Mouse (Mus musculus) lung, adult 2 months (tissue): ENCODE results near the gene Ptprg. TPM values are rescaled to one million over a fixed set of nuclear protein-coding genes. Genes with fewer than 3 reads are reported as not detected.
A peak's percentile ranks its signal among the peaks of the same experiment; 100 is the strongest.

Experiments used
- DNase-seq: peaks from one replicate; pipeline ENCODE4 v3.0.0; 2022
- H3K4me1 ChIP-seq: fragments of 200-500 bp; 2 replicates; pipeline ENCODE4 v1.6.1; 2011; ENCODE audit warnings: low read length; ENCODE audit not compliant: control insufficient read depth, insufficient read depth
- H3K4me3 ChIP-seq: fragments of 200-500 bp; replicated peaks from 2 replicates; pipeline ENCODE3; 2011; ENCODE audit warnings: low read depth, mild to moderate bottlenecking, control low read depth, low read length; ENCODE audit errors: extremely low read depth
- CTCF ChIP-seq: fragments of 200-500 bp; IDR thresholded peaks from 2 replicates; pipeline ENCODE4 v1.5.1; 2011; ENCODE audit warnings: mild to moderate bottlenecking, low read length, control low read depth; ENCODE audit not compliant: insufficient read depth
- POLR2A ChIP-seq: fragments of 200-500 bp; IDR thresholded peaks from 2 replicates; pipeline ENCODE4 v1.6.1; 2011; ENCODE audit warnings: low read depth, mild to moderate bottlenecking, control low read depth, low read length, borderline replicate concordance; ENCODE audit errors: extremely low read depth
- WGBS: fragments of 180-500 bp; shearing (Covaris S2); methylation state at CpG from one replicate; pipeline ENCODE4 v1.1.7; 2018; 5-methylcytosine and 5-hydroxymethylcytosine counted together
- polyA plus RNA-seq: library from polyadenylated mRNA; depleted of rRNA; stranded (reverse); fragments of >200 nt; gene quantifications from 2 replicates; pipeline ENCODE4 v1.2.3, GENCODE M21; 2012

Gene Ptprg
- polyA plus RNA-seq, 1 experiment = 79.9 TPM

GRCm38 (mm10) chr14:12139643-12140481 lies 586.5 kb downstream of the Ptprg start:
- no peak overlapping the region for H3K4me3 ChIP-seq
- DNase-seq = peak; percentile 9
- TF ChIP-seq CTCF (no peak; the same call in 1 of the 2 replicates), POLR2A (no peak)
- H3K4me1 ChIP-seq = peaks cover 4% of the 10 kb centered on the region
- WGBS = 44% methylated on average over 18 of the region's 18 CpGs

GRCm38 (mm10) chr14:12143941-12144485 lies 590.7 kb downstream of the Ptprg start:
- 77% methylated on average over 8 of the region's 8 CpGs for WGBS

DNA sequence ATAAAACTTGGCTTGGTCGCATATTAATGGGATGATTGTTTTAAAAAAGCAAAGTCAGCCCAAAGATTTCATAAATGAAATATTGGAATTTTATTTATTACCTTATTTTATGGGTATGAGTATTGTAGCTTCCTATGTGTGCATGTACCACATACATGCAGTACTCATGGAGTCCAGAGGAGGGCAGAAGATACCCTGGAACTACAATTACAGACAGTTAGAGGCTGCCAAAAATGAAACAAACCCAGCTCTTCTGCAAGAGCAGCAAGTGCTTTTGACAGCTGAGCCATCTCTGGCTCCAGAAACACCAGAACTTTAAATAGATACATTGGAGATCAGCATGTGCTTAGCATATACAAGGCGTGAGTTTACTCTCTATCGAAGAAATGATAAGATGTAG lies 592.6 kb downstream of the Ptprg start:
- no peak for TF ChIP-seq POLR2A
- TF ChIP-seq CTCF = no peak
- no peak overlapping the region for H3K4me3 ChIP-seq
- DNase-seq = no peak
- no peaks in the 10 kb centered on the region for H3K4me1 ChIP-seq
- 96% methylated on average over 3 of the region's 3 CpGs for WGBS

More at GRCm38 (mm10) chr14:12143941-12144485, 590.7 kb downstream of the Ptprg start:
- no peak for DNase-seq
- H3K4me1 ChIP-seq = no peaks in the 10 kb centered on the region
- no peak for TF ChIP-seq CTCF
- TF ChIP-seq POLR2A = no peak
- no peak overlapping the region for H3K4me3 ChIP-seq

- H3K4me3 ChIP-seq = no peak overlapping the region
- WGBS = 75% methylated on average over 3 of the region's 3 CpGs
- TF ChIP-seq CTCF (no peak), POLR2A (no peak)
- H3K4me1 ChIP-seq = no peaks in the 10 kb centered on the region
- no peak for DNase-seq
These were observed 596.2 kb downstream of the Ptprg start for GRCm38 (mm10) chr14:12149529-12149928.

- TF ChIP-seq POLR2A (no peak), CTCF (peak; percentile 44; the same call in 1 of the 2 replicates)
- H3K4me3 ChIP-seq = no peak overlapping the region
- peak; percentile 39 for DNase-seq
- WGBS = 37% methylated on average over 3 of the region's 3 CpGs
- no peaks in the 10 kb centered on the region for H3K4me1 ChIP-seq
These were observed 598.6 kb downstream of the Ptprg start for GRCm38 (mm10) chr14:12151927-12152326.

DNA sequence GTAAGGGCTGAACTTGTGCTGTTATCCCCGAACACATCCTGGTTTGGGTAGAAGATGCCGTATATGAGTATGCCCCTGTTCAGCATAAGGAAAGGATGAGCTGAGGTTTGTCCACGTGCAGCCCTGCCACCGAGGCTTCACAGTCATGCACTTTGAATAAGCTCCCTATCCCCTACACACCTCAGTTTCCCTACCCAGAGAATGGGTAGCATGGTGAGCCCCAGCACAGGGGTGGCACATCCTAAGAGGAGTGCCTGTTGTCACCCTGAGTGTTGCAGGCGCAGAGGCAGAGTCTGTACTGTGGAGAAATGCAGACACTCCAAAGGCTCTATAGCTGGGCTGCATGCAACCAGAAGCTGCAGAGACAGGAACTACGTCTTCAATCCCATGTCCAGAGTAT lies 599.4 kb downstream of the Ptprg start:
- no peaks in the 10 kb centered on the region for H3K4me1 ChIP-seq
- no peak overlapping the region for H3K4me3 ChIP-seq
- TF ChIP-seq CTCF (no peak), POLR2A (no peak)
- no peak for DNase-seq
- 96% methylated on average over 6 of the region's 6 CpGs for WGBS

DNA sequence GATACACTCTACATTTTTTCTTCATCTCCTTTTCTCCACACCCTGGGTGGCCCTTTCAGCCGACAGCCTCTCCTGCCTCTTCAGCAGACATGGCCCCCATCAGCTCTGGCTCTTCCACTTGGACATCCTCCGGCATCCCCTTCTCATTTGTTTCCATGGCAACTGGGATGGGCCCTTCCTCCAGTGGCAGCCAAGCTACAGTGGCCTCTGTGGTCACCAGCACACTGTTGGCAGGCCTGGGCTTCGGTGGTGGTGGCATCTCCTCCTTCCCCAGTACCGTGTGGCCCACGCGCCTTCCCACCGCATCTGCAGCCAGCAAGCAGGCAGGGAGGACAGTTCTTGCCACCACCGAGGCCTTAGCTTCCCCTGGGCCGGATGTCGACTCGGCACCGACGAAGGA lies 600.3 kb downstream of the Ptprg start:
- WGBS = 87% methylated on average over 13 of the region's 13 CpGs

DNA sequence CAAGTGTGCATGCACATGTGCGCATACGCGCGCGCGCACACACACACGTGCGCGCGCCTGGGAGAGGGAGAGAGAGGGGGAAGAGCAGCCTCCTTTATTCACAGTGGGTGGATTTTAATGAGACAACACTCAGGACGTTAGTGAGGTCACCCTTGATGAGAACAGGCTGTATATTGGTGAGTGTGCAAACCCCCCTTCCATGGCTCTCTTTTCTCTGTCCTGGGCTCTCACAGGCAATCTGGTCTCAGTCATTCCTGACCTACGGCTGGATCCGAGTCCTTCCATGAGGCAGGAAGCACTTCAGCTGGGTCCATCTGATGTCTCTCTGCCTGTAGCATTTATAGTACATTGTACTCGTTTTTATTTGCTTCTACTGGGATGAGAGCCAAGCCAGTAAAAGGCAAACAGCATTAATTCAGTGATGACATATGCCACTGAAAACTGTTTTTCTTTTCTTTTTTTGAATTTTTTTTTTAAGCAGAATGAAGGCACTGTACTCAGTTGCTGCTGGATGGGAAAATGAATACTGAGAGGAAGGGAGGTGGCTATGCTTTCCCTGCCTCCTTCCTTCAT lies 608.5 kb downstream of the Ptprg start:
- WGBS = 76% methylated on average over 14 of the region's 14 CpGs
- Histone ChIP-seq H3K4me3 (no peak overlapping the region), H3K4me1 (no peaks in the 10 kb centered on the region)
- DNase-seq = no peak
- TF ChIP-seq CTCF = no peak
- no peak for TF ChIP-seq POLR2A

More for the DNA sequence above, 600.3 kb downstream of the Ptprg start:
- DNase-seq = no peak
- TF ChIP-seq CTCF (no peak), POLR2A (no peak)
- Histone ChIP-seq H3K4me3 (no peak overlapping the region), H3K4me1 (no peaks in the 10 kb centered on the region)

- 84% methylated on average over 5 of the region's 5 CpGs for WGBS
These were observed 609.1 kb downstream of the Ptprg start for GRCm38 (mm10) chr14:12162331-12162854.

More at GRCm38 (mm10) chr14:12162331-12162854, 609.1 kb downstream of the Ptprg start:
- Histone ChIP-seq H3K4me1 (no peaks in the 10 kb centered on the region), H3K4me3 (no peak overlapping the region)
- TF ChIP-seq CTCF (no peak), POLR2A (no peak)
- DNase-seq = no peak
